Mouse (Mus musculus) hindbrain, embryonic 15.5 days (tissue): ENCODE measurements at regions not wholly inside any gene's neighbourhood (a gene's known extent, or its start where the extent isn't known, plus 50 kb on each side); places are given as distances from the start of the nearest gene placed in this dataset.

Source experiments
- ATAC-seq: fragments of 200-750 bp; cut with Nextera tagmentation; 2 replicates; pipeline ENCODE4 v1.8.0; 2017; ENCODE audit warnings: low read depth, moderate number of reproducible peaks, moderate TSS enrichment; ENCODE audit not compliant: low FRiP score
- H3K27ac ChIP-seq: fragments of 300-500 bp; sonication (generic); replicated peaks from 2 replicates; pipeline ENCODE4 v1.5.1; 2015; ENCODE audit warnings: mild to moderate bottlenecking, inconsistent platforms
- H3K27me3 ChIP-seq: fragments of 300-500 bp; sonication (generic); 2 replicates; pipeline ENCODE4 v1.6.1; 2015; ENCODE audit warnings: control low read depth, inconsistent platforms
- H3K36me3 ChIP-seq: fragments of 300-500 bp; sonication (generic); 2 replicates; pipeline ENCODE4 v1.6.1; 2015; ENCODE audit warnings: control low read depth, inconsistent platforms
- H3K4me1 ChIP-seq: fragments of 300-500 bp; sonication (generic); replicated peaks from 2 replicates; pipeline ENCODE4 v1.6.1; 2015; ENCODE audit warnings: control low read depth, inconsistent platforms
- H3K4me2 ChIP-seq: fragments of 300-500 bp; sonication (generic); 2 replicates; pipeline ENCODE4 v1.6.1; 2015; ENCODE audit warnings: moderate library complexity, mild to moderate bottlenecking, inconsistent platforms
- H3K4me3 ChIP-seq: fragments of 300-500 bp; sonication (generic); 2 replicates; pipeline ENCODE4 v1.5.1; 2015; ENCODE audit warnings: mild to moderate bottlenecking, inconsistent platforms
- H3K9ac ChIP-seq: fragments of 300-500 bp; sonication (generic); 2 replicates; pipeline ENCODE4 v1.6.1; 2015; ENCODE audit warnings: inconsistent platforms
- H3K9me3 ChIP-seq: fragments of 300-500 bp; sonication (generic); 2 replicates; pipeline ENCODE4 v1.6.1; 2016; ENCODE audit warnings: control low read depth, inconsistent platforms
- whole genome bisulfite sequencing: fragments of 180-500 bp; shearing (Covaris S2); methylation state at CpG from one replicate; pipeline ENCODE4 v1.1.7; 2015; 5-methylcytosine and 5-hydroxymethylcytosine counted together

- no peak overlapping the region for H3K27ac ChIP-seq
- H3K4me3 ChIP-seq = no peak overlapping the region
- H3K4me1 ChIP-seq = no peaks in the 10 kb centered on the region
- ATAC-seq = no peak
- no peak overlapping the region for H3K9ac ChIP-seq
- H3K9me3 ChIP-seq = no peaks in the 10 kb centered on the region
- no peaks in the 10 kb centered on the region for H3K36me3 ChIP-seq
- no peak overlapping the region for H3K4me2 ChIP-seq
- H3K27me3 ChIP-seq = no peaks in the 10 kb centered on the region
- WGBS = 73% methylated on average over 7 of the region's 7 CpGs
Observed at GRCm38 (mm10) chr4:98188944-98189343, 194.2 kb downstream of the Tm2d1 start.

GRCm38 (mm10) chr4:98187038-98187437, 196.1 kb downstream of the Tm2d1 start:
- no peak for ATAC-seq
- Histone ChIP-seq H3K27ac (no peak overlapping the region), H3K4me2 (no peak overlapping the region), H3K4me1 (peaks cover 2% of the 10 kb centered on the region; the same call in 1 of the 2 replicates), H3K4me3 (no peak overlapping the region), H3K36me3 (no peaks in the 10 kb centered on the region), H3K9ac (no peak overlapping the region), H3K27me3 (no peaks in the 10 kb centered on the region), H3K9me3 (no peaks in the 10 kb centered on the region)
- 90% methylated on average over 2 of the region's 2 CpGs for WGBS

GRCm38 (mm10) chr4:98182053-98182355, 201.1 kb downstream of the Tm2d1 start:
- ATAC-seq = 0 out of 2 replicates have a peak, but pooled peaks have one; percentile 42
- 36% methylated on average over 4 of the region's 4 CpGs for WGBS
- H3K36me3 ChIP-seq = no peaks in the 10 kb centered on the region
- H3K9ac ChIP-seq = no peak overlapping the region
- H3K4me3 ChIP-seq = no peak overlapping the region
- no peak overlapping the region for H3K4me2 ChIP-seq
- H3K27ac ChIP-seq = 0 out of 2 replicates have a peak overlapping the region, but pooled peaks have one; percentile 7
- H3K27me3 ChIP-seq = no peaks in the 10 kb centered on the region
- H3K4me1 ChIP-seq = peaks cover 16% of the 10 kb centered on the region; the same call in 1 of the 2 replicates
- H3K9me3 ChIP-seq = no peaks in the 10 kb centered on the region

GRCm38 (mm10) chr4:98181185-98182052, 201.7 kb downstream of the Tm2d1 start:
- Histone ChIP-seq H3K27ac (no peak overlapping the region), H3K36me3 (no peaks in the 10 kb centered on the region), H3K4me1 (peaks cover 16% of the 10 kb centered on the region; the same call in 1 of the 2 replicates), H3K9me3 (no peaks in the 10 kb centered on the region), H3K4me2 (no peak overlapping the region), H3K27me3 (no peaks in the 10 kb centered on the region), H3K4me3 (no peak overlapping the region), H3K9ac (no peak overlapping the region)
- no peak for ATAC-seq
- 59% methylated on average over 12 of the region's 12 CpGs for WGBS

GRCm38 (mm10) chr4:98180336-98180735, 202.8 kb downstream of the Tm2d1 start:
- H3K4me1 ChIP-seq = peaks cover 16% of the 10 kb centered on the region; the same call in 1 of the 2 replicates
- no peaks in the 10 kb centered on the region for H3K36me3 ChIP-seq
- no peaks in the 10 kb centered on the region for H3K9me3 ChIP-seq
- H3K9ac ChIP-seq = no peak overlapping the region
- H3K4me3 ChIP-seq = no peak overlapping the region
- no peak overlapping the region for H3K27ac ChIP-seq
- H3K27me3 ChIP-seq = no peaks in the 10 kb centered on the region
- 36% methylated on average over 10 of the region's 10 CpGs for WGBS
- H3K4me2 ChIP-seq = no peak overlapping the region
- ATAC-seq = no peak
